Mouse (Mus musculus): ENCODE results near the gene Grik4. TPM values are rescaled to one million over a fixed set of nuclear protein-coding genes. Genes with fewer than 3 reads are reported as not detected.

The Grik4 gene
- polyA plus RNA-seq, 1 experiment from 2014 or later = 1.9 TPM

- Histone ChIP-seq H3K4me1 (ENCODE audit: control insufficient read depth, insufficient read depth, low read length) (no peaks in the 10 kb centered on the region), H3K27me3 (ENCODE audit: control insufficient read depth, insufficient read depth, low read length) (no peaks in the 10 kb centered on the region), H3K36me3 (ENCODE audit: control insufficient read depth, insufficient read depth, low read length) (no peaks in the 10 kb centered on the region), H3K9me3 (ENCODE audit: control insufficient read depth, low read length) (no peaks in the 10 kb centered on the region), H3K9ac (ENCODE audit: low read depth, low read length) (no peak overlapping the region), H3K27ac (ENCODE audit: low read depth, low read length) (no peak overlapping the region), H3K4me3 (ENCODE audit: low read length) (no peak overlapping the region), H3K4me2 (replicated peaks; ENCODE audit: low read depth, low read length) (no peak overlapping the region)
- 97% methylated on average over 1 of the region's 1 CpGs for WGBS
- ATAC-seq (ENCODE audit: low FRiP score, low TSS enrichment) = no peak
These were observed 456.2 kb downstream of the Grik4 start for GRCm38 (mm10) chr9:42488071-42488470.

- no peaks in the 10 kb centered on the region for H3K4me1 ChIP-seq (ENCODE audit: control insufficient read depth, insufficient read depth, low read length)
- H3K9me3 ChIP-seq (ENCODE audit: control insufficient read depth, low read length) = no peaks in the 10 kb centered on the region
- H3K27ac ChIP-seq (ENCODE audit: low read depth, low read length) = no peak overlapping the region
- no peaks in the 10 kb centered on the region for H3K27me3 ChIP-seq (ENCODE audit: control insufficient read depth, insufficient read depth, low read length)
- H3K4me3 ChIP-seq (ENCODE audit: low read length) = no peak overlapping the region
- H3K9ac ChIP-seq (ENCODE audit: low read depth, low read length) = no peak overlapping the region
- no peak for ATAC-seq (ENCODE audit: low FRiP score, low TSS enrichment)
- H3K36me3 ChIP-seq (ENCODE audit: control insufficient read depth, insufficient read depth, low read length) = no peaks in the 10 kb centered on the region
- H3K4me2 ChIP-seq (replicated peaks; ENCODE audit: low read depth, low read length) = no peak overlapping the region
- 75% methylated on average over 4 of the region's 4 CpGs for WGBS
These were observed 457.4 kb downstream of the Grik4 start for GRCm38 (mm10) chr9:42486913-42487312.

GRCm38 (mm10) chr9:42484667-42485066 lies 459.6 kb downstream of the Grik4 start:
- 96% methylated on average over 1 of the region's 1 CpGs for WGBS
- Histone ChIP-seq H3K27me3 (ENCODE audit: control insufficient read depth, insufficient read depth, low read length) (no peaks in the 10 kb centered on the region), H3K4me2 (replicated peaks; ENCODE audit: low read depth, low read length) (no peak overlapping the region), H3K27ac (ENCODE audit: low read depth, low read length) (no peak overlapping the region), H3K4me1 (ENCODE audit: control insufficient read depth, insufficient read depth, low read length) (no peaks in the 10 kb centered on the region), H3K9ac (ENCODE audit: low read depth, low read length) (no peak overlapping the region), H3K4me3 (ENCODE audit: low read length) (no peak overlapping the region), H3K36me3 (ENCODE audit: control insufficient read depth, insufficient read depth, low read length) (no peaks in the 10 kb centered on the region), H3K9me3 (ENCODE audit: control insufficient read depth, low read length) (no peaks in the 10 kb centered on the region)
- ATAC-seq (ENCODE audit: low FRiP score, low TSS enrichment) = no peak

- Histone ChIP-seq H3K36me3 (ENCODE audit: control insufficient read depth, insufficient read depth, low read length) (no peaks in the 10 kb centered on the region), H3K27me3 (ENCODE audit: control insufficient read depth, insufficient read depth, low read length) (no peaks in the 10 kb centered on the region), H3K4me1 (ENCODE audit: control insufficient read depth, insufficient read depth, low read length) (no peaks in the 10 kb centered on the region), H3K9ac (ENCODE audit: low read depth, low read length) (no peak overlapping the region), H3K9me3 (ENCODE audit: control insufficient read depth, low read length) (no peaks in the 10 kb centered on the region), H3K4me3 (ENCODE audit: low read length) (no peak overlapping the region), H3K4me2 (replicated peaks; ENCODE audit: low read depth, low read length) (no peak overlapping the region), H3K27ac (ENCODE audit: low read depth, low read length) (no peak overlapping the region)
- WGBS = 84% methylated on average over 1 of the region's 1 CpGs
- ATAC-seq (ENCODE audit: low FRiP score, low TSS enrichment) = no peak
These were observed 461.3 kb downstream of the Grik4 start for GRCm38 (mm10) chr9:42482944-42483343.

GRCm38 (mm10) chr9:42476166-42476565 lies 468.1 kb downstream of the Grik4 start:
- 83% methylated on average over 4 of the region's 4 CpGs for WGBS
- Histone ChIP-seq H3K27ac (ENCODE audit: low read depth, low read length) (no peak overlapping the region), H3K9me3 (ENCODE audit: control insufficient read depth, low read length) (no peaks in the 10 kb centered on the region), H3K36me3 (ENCODE audit: control insufficient read depth, insufficient read depth, low read length) (no peaks in the 10 kb centered on the region), H3K4me3 (ENCODE audit: low read length) (no peak overlapping the region), H3K4me2 (replicated peaks; ENCODE audit: low read depth, low read length) (no peak overlapping the region), H3K27me3 (ENCODE audit: control insufficient read depth, insufficient read depth, low read length) (no peaks in the 10 kb centered on the region), H3K9ac (ENCODE audit: low read depth, low read length) (no peak overlapping the region), H3K4me1 (ENCODE audit: control insufficient read depth, insufficient read depth, low read length) (no peaks in the 10 kb centered on the region; the same call in 1 of the 2 replicates)
- no peak for ATAC-seq (ENCODE audit: low FRiP score, low TSS enrichment)

GRCm38 (mm10) chr9:42474244-42474643 lies 470.0 kb downstream of the Grik4 start:
- Histone ChIP-seq H3K4me3 (ENCODE audit: low read length) (no peak overlapping the region), H3K4me2 (replicated peaks; ENCODE audit: low read depth, low read length) (no peak overlapping the region), H3K9ac (ENCODE audit: low read depth, low read length) (no peak overlapping the region), H3K36me3 (ENCODE audit: control insufficient read depth, insufficient read depth, low read length) (no peaks in the 10 kb centered on the region), H3K27ac (ENCODE audit: low read depth, low read length) (no peak overlapping the region), H3K4me1 (ENCODE audit: control insufficient read depth, insufficient read depth, low read length) (no peaks in the 10 kb centered on the region; the same call in 1 of the 2 replicates), H3K9me3 (ENCODE audit: control insufficient read depth, low read length) (no peaks in the 10 kb centered on the region), H3K27me3 (ENCODE audit: control insufficient read depth, insufficient read depth, low read length) (no peaks in the 10 kb centered on the region)
- no peak for ATAC-seq (ENCODE audit: low FRiP score, low TSS enrichment)
- WGBS = 83% methylated on average over 8 of the region's 8 CpGs

- WGBS = 7% methylated on average over 46 of the region's 49 CpGs
These were observed 472.2 kb downstream of the Grik4 start for GRCm38 (mm10) chr9:42471921-42472747.

GRCm38 (mm10) chr9:42471214-42471613 lies 473.1 kb downstream of the Grik4 start:
- ATAC-seq (ENCODE audit: low FRiP score, low TSS enrichment) = 0 out of 2 replicates have a peak, but pooled peaks have one; percentile 29
- Histone ChIP-seq H3K27ac (ENCODE audit: low read depth, low read length) (peak overlapping the region; percentile 63; the same call in 1 of the 2 replicates), H3K27me3 (ENCODE audit: control insufficient read depth, insufficient read depth, low read length) (no peaks in the 10 kb centered on the region), H3K9me3 (ENCODE audit: control insufficient read depth, low read length) (no peaks in the 10 kb centered on the region), H3K4me3 (ENCODE audit: low read length) (peak overlapping the region; percentile 67), H3K9ac (ENCODE audit: low read depth, low read length) (peak overlapping the region; percentile 79; the same call in 1 of the 2 replicates), H3K4me1 (ENCODE audit: control insufficient read depth, insufficient read depth, low read length) (peaks cover 4% of the 10 kb centered on the region; the same call in 1 of the 2 replicates), H3K36me3 (ENCODE audit: control insufficient read depth, insufficient read depth, low read length) (no peaks in the 10 kb centered on the region), H3K4me2 (replicated peaks; ENCODE audit: low read depth, low read length) (peak overlapping the region; percentile 55)
- 46% methylated on average over 4 of the region's 4 CpGs for WGBS

More at GRCm38 (mm10) chr9:42471921-42472747, 472.2 kb downstream of the Grik4 start:
- peak overlapping the region; percentile 79 for H3K9ac ChIP-seq (ENCODE audit: low read depth, low read length)
- H3K4me1 ChIP-seq (ENCODE audit: control insufficient read depth, insufficient read depth, low read length) = peaks cover 4% of the 10 kb centered on the region; the same call in 1 of the 2 replicates
- H3K36me3 ChIP-seq (ENCODE audit: control insufficient read depth, insufficient read depth, low read length) = no peaks in the 10 kb centered on the region
- ATAC-seq (ENCODE audit: low FRiP score, low TSS enrichment) = peak; percentile 95
- peak overlapping the region; percentile 55 for H3K4me2 ChIP-seq (replicated peaks; ENCODE audit: low read depth, low read length)
- H3K27me3 ChIP-seq (ENCODE audit: control insufficient read depth, insufficient read depth, low read length) = no peaks in the 10 kb centered on the region
- peak overlapping the region; percentile 67 for H3K4me3 ChIP-seq (ENCODE audit: low read length)
- peak overlapping the region; percentile 63; the same call in 1 of the 2 replicates for H3K27ac ChIP-seq (ENCODE audit: low read depth, low read length)
- no peaks in the 10 kb centered on the region for H3K9me3 ChIP-seq (ENCODE audit: control insufficient read depth, low read length)

GRCm38 (mm10) chr9:42469323-42469722 lies 475.0 kb downstream of the Grik4 start:
- H3K4me1 ChIP-seq (ENCODE audit: control insufficient read depth, insufficient read depth, low read length) = peaks cover 4% of the 10 kb centered on the region; the same call in 1 of the 2 replicates
- no peak overlapping the region for H3K9ac ChIP-seq (ENCODE audit: low read depth, low read length)
- WGBS = 95% methylated on average over 15 of the region's 15 CpGs
- no peak overlapping the region for H3K4me3 ChIP-seq (ENCODE audit: low read length)
- H3K36me3 ChIP-seq (ENCODE audit: control insufficient read depth, insufficient read depth, low read length) = no peaks in the 10 kb centered on the region
- no peaks in the 10 kb centered on the region for H3K27me3 ChIP-seq (ENCODE audit: control insufficient read depth, insufficient read depth, low read length)
- H3K9me3 ChIP-seq (ENCODE audit: control insufficient read depth, low read length) = no peaks in the 10 kb centered on the region
- H3K27ac ChIP-seq (ENCODE audit: low read depth, low read length) = no peak overlapping the region
- H3K4me2 ChIP-seq (replicated peaks; ENCODE audit: low read depth, low read length) = no peak overlapping the region
- ATAC-seq (ENCODE audit: low FRiP score, low TSS enrichment) = no peak

Data from kidney, embryonic 14.5 days (tissue).